Mouse (Mus musculus) liver, adult 2 months (tissue): ENCODE data around the gene Pdzd2.

ENCODE experiments used
- CTCF ChIP-seq: fragments of 200-500 bp; IDR thresholded peaks from 2 replicates; pipeline ENCODE4 v1.5.1; 2011; ENCODE audit warnings: low read depth, low read length, control low read depth
- POLR2A ChIP-seq: fragments of 200-500 bp; IDR thresholded peaks from 2 replicates; pipeline ENCODE4 v1.6.1; 2011; ENCODE audit warnings: low read length, control low read depth; ENCODE audit not compliant: insufficient read depth; ENCODE audit errors: extremely low read depth

DNA sequence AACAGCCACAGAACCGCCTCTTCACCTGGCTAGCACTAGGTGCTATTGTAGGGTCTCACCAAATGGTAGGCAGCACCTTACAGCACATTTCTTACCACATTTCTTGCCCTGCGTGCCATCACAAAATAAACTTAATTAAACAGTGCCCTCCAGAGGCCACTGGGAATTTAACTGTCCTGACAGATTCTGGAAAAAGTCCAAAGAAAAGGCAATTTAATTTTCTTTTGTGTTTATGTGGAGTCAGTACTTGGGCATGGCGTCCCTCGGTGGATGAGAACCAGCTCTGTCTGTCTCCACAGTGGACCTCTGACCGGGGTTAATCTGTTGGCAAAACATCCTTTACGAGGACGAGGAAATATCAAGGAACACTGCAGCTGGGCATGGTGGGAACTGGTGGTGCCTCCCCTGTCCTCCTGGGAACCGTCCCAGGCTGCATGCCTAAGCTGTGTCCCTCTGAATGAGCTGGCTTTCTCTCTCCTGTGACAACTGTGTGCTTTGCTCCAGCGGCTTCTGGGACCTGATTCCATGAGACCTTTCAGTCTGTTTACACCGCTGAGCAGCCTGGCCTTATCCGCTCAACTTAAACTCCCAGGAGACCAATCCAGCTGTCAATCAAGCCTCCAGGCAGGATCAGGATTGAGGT is 162.5 kb downstream of the Pdzd2 start:
- TF ChIP-seq POLR2A, result no peak
- no peak for TF ChIP-seq CTCF
